Mouse (Mus musculus) hindbrain, embryonic 16.5 days (tissue): ENCODE measurements at regions not wholly inside any gene's neighbourhood (a gene's known extent, or its start where the extent isn't known, plus 50 kb on each side); places are given as distances from the start of the nearest gene placed in this dataset.

Source experiments
- ATAC-seq: fragments of 200-750 bp; cut with Nextera tagmentation; 2 replicates; pipeline ENCODE4 v1.8.0; 2017; ENCODE audit warnings: moderate TSS enrichment, moderate library complexity
- H3K27ac ChIP-seq: fragments of 300-500 bp; sonication (generic); 2 replicates; pipeline ENCODE4 v1.5.1; 2014; ENCODE audit warnings: low read depth, mild to moderate bottlenecking, control low read depth, low read length, moderate library complexity
- H3K27me3 ChIP-seq: fragments of 300-500 bp; sonication (generic); replicated peaks from 2 replicates; pipeline ENCODE4 v1.6.1; 2014; ENCODE audit warnings: low read length; ENCODE audit not compliant: control insufficient read depth, insufficient read depth
- H3K36me3 ChIP-seq: fragments of 300-500 bp; sonication (generic); 2 replicates; pipeline ENCODE4 v1.6.1; 2014; ENCODE audit warnings: mild to moderate bottlenecking, low read length, moderate library complexity, mixed read lengths; ENCODE audit not compliant: control insufficient read depth, insufficient read depth
- H3K4me1 ChIP-seq: fragments of 300-500 bp; sonication (generic); 2 replicates; pipeline ENCODE4 v1.6.1; 2014; ENCODE audit warnings: low read depth, low read length; ENCODE audit not compliant: control insufficient read depth, insufficient read depth
- H3K4me2 ChIP-seq: fragments of 300-500 bp; sonication (generic); 2 replicates; pipeline ENCODE4 v1.6.1; 2014; ENCODE audit warnings: mild to moderate bottlenecking, low read length, control low read depth, moderate library complexity
- H3K4me3 ChIP-seq: fragments of 300-500 bp; sonication (generic); 2 replicates; pipeline ENCODE4 v1.5.1; 2014; ENCODE audit warnings: mild to moderate bottlenecking, low read length, control low read depth, moderate library complexity
- H3K9ac ChIP-seq: fragments of 300-500 bp; sonication (generic); 2 replicates; pipeline ENCODE4 v1.6.1; 2014; ENCODE audit warnings: low read depth, mild to moderate bottlenecking, control low read depth, low read length, moderate library complexity
- H3K9me3 ChIP-seq: fragments of 300-500 bp; sonication (generic); 2 replicates; pipeline ENCODE4 v1.6.1; 2014; ENCODE audit warnings: mild to moderate bottlenecking, low read length, moderate library complexity; ENCODE audit not compliant: control insufficient read depth
- WGBS: fragments of 180-500 bp; shearing (Covaris S2); extraction: QIAGEN DNeasy Blood & Tissue Kit; methylation state at CpG from one replicate; pipeline ENCODE4 v1.1.7; 2014; 5-methylcytosine and 5-hydroxymethylcytosine counted together

DNA sequence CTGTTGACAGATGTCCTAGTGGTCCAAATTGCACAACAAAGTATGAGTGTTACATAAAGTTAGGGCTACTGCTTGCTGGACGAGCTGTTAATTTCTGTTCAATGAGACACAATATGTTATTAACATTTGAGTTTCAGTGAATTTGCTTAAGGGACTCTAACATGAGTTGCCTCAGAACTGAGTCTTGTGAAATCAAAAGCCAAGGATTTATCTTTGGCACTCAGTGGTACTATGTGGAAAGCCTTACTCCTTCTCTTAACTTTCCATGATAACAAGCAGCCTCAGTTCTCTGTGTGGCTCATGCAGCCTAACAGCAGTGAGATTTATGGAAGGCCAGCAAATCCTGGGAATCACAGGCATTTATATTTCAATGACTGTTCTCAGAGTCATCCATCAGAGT lies 510.0 kb downstream of the Slco6d1 start:
- H3K27me3 ChIP-seq = no peaks in the 10 kb centered on the region
- no peak overlapping the region for H3K9ac ChIP-seq
- no peak overlapping the region for H3K27ac ChIP-seq
- no peaks in the 10 kb centered on the region for H3K36me3 ChIP-seq
- no peak overlapping the region for H3K4me3 ChIP-seq
- no peak overlapping the region for H3K4me2 ChIP-seq
- no peaks in the 10 kb centered on the region for H3K9me3 ChIP-seq
- WGBS = 69% methylated on average over 1 of the region's 1 CpGs
- no peak for ATAC-seq
- H3K4me1 ChIP-seq = no peaks in the 10 kb centered on the region

DNA sequence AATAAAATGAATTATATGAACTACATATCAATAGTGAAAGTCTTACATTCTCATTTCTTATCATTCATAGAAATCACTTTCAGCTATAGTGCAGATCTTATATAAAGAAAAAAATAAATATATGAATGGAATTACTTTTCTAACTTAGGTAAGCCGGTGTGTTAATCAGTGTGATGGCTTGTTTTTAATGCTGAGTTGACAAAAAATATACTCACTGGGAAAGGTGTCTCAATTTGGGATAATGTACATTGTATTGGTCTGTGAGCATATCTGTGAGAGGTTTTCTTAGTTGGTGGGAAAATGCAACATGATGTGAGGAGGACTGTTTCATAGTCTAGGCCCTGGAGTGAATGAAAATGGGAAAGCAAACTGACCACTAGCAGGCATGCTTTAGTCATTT lies 511.3 kb downstream of the Slco6d1 start:
- Histone ChIP-seq H3K4me3 (no peak overlapping the region), H3K9me3 (no peaks in the 10 kb centered on the region), H3K9ac (no peak overlapping the region), H3K4me2 (no peak overlapping the region), H3K4me1 (no peaks in the 10 kb centered on the region), H3K27ac (no peak overlapping the region), H3K27me3 (no peaks in the 10 kb centered on the region), H3K36me3 (no peaks in the 10 kb centered on the region)
- ATAC-seq = no peak
- WGBS = 96% methylated on average over 1 of the region's 1 CpGs

DNA sequence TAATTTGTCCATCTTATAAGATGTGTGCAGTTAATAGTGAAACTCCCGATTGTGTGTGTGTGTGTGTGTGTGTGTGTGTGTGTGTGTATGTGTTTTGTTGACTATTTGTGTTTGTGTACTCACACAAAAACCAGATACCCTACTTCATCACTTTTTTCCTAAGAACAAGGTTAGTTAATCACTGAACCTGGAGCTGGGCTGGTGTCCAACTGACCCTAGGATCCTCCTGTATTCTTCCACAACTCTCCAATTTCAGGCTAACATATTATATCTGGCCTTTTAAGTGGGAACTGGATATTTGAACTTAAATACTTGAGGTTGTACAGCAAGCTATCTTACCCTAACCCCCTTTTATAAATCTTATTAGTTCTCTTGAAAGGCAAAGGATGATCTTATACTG lies 556.8 kb downstream of the Slco6d1 start:
- 94% methylated on average over 1 of the region's 1 CpGs for WGBS
- Histone ChIP-seq H3K4me3 (no peak overlapping the region), H3K4me1 (no peaks in the 10 kb centered on the region), H3K4me2 (no peak overlapping the region), H3K9ac (no peak overlapping the region), H3K27ac (no peak overlapping the region), H3K9me3 (no peaks in the 10 kb centered on the region), H3K36me3 (no peaks in the 10 kb centered on the region), H3K27me3 (no peaks in the 10 kb centered on the region)
- ATAC-seq = no peak
